Mouse (Mus musculus): ENCODE data around the gene Mndal. TPM values are rescaled to one million over a fixed set of nuclear protein-coding genes. Genes with fewer than 3 reads are reported as not detected.
"Not testable (repeated sequence)": the region's sequence is repeated elsewhere in the genome, so short reads cannot be mapped to it uniquely, and the experiment has no call there.

Mndal gene
- polyA plus RNA-seq, 1 experiment from 2014 or later = not detected

GRCm38 (mm10) chr1:173941522-173941921 lies 769 bp downstream of the Mndal start:
- 87% methylated on average over 2 of the region's 2 CpGs for WGBS
- H3K9me3 ChIP-seq = not testable (repeated sequence)

GRCm38 (mm10) chr1:173919279-173919678 lies 23.0 kb downstream of the Mndal start:
- not testable (repeated sequence) for H3K4me1 ChIP-seq; H3K36me3 ChIP-seq (replicated peaks); DNase-seq (ENCODE audit: low spot score); H3K4me3 ChIP-seq; H3K27ac ChIP-seq (replicated peaks); H3K9me3 ChIP-seq; H3K27me3 ChIP-seq (replicated peaks; ENCODE audit: low read depth, poor library complexity, severe bottlenecking)
- 60% methylated on average over 3 of the region's 3 CpGs for WGBS

More at GRCm38 (mm10) chr1:173941522-173941921, 769 bp downstream of the Mndal start:
- not testable (repeated sequence) for H3K27ac ChIP-seq (replicated peaks); H3K4me1 ChIP-seq; DNase-seq (ENCODE audit: low spot score); H3K36me3 ChIP-seq (replicated peaks); H3K27me3 ChIP-seq (replicated peaks; ENCODE audit: low read depth, poor library complexity, severe bottlenecking); H3K4me3 ChIP-seq

GRCm38 (mm10) chr1:173914559-173914958 lies 27.7 kb downstream of the Mndal start:
- Histone ChIP-seq H3K27ac (replicated peaks) (no peak overlapping the region), H3K9me3 (no peaks in the 10 kb centered on the region), H3K4me3 (no peak overlapping the region), H3K36me3 (replicated peaks) (no peaks in the 10 kb centered on the region), H3K4me1 (no peaks in the 10 kb centered on the region), H3K27me3 (replicated peaks; ENCODE audit: low read depth, poor library complexity, severe bottlenecking) (no peaks in the 10 kb centered on the region)
- no peak for DNase-seq (ENCODE audit: low spot score)
- 82% methylated on average over 2 of the region's 2 CpGs for WGBS

- not testable (repeated sequence) for H3K27me3 ChIP-seq (replicated peaks; ENCODE audit: low read depth, poor library complexity, severe bottlenecking); H3K4me3 ChIP-seq; DNase-seq (ENCODE audit: low spot score); H3K9me3 ChIP-seq; H3K36me3 ChIP-seq (replicated peaks); H3K4me1 ChIP-seq; H3K27ac ChIP-seq (replicated peaks)
These were observed 29.0 kb downstream of the Mndal start for GRCm38 (mm10) chr1:173913256-173913791.

- DNase-seq (ENCODE audit: low spot score); H3K27me3 ChIP-seq (replicated peaks; ENCODE audit: low read depth, poor library complexity, severe bottlenecking); H3K4me3 ChIP-seq; H3K4me1 ChIP-seq; H3K27ac ChIP-seq (replicated peaks); H3K36me3 ChIP-seq (replicated peaks); H3K9me3 ChIP-seq: not testable (repeated sequence)
- 88% methylated on average over 6 of the region's 6 CpGs for WGBS
These were observed 29.6 kb downstream of the Mndal start, which contains the start of gene Ifi211 for GRCm38 (mm10) chr1:173912548-173913255. Ifi211 (minus strand) TSS chr1:173913046.

- DNase-seq (ENCODE audit: low spot score) = no peak
- H3K4me3 ChIP-seq = no peak overlapping the region
- 84% methylated on average over 2 of the region's 2 CpGs for WGBS
These were observed 30.4 kb downstream of the Mndal start for GRCm38 (mm10) chr1:173911808-173912464.

GRCm38 (mm10) chr1:173908390-173908789 lies 33.9 kb downstream of the Mndal start:
- H3K27me3 ChIP-seq (replicated peaks; ENCODE audit: low read depth, poor library complexity, severe bottlenecking); H3K4me3 ChIP-seq; H3K9me3 ChIP-seq; DNase-seq (ENCODE audit: low spot score); H3K36me3 ChIP-seq (replicated peaks); H3K4me1 ChIP-seq; H3K27ac ChIP-seq (replicated peaks): not testable (repeated sequence)

More at GRCm38 (mm10) chr1:173911808-173912464, 30.4 kb downstream of the Mndal start:
- Histone ChIP-seq H3K4me1 (no peaks in the 10 kb centered on the region), H3K9me3 (no peaks in the 10 kb centered on the region), H3K36me3 (replicated peaks) (no peaks in the 10 kb centered on the region), H3K27me3 (replicated peaks; ENCODE audit: low read depth, poor library complexity, severe bottlenecking) (no peaks in the 10 kb centered on the region), H3K27ac (replicated peaks) (no peak overlapping the region)

GRCm38 (mm10) chr1:173905885-173906284 lies 36.4 kb downstream of the Mndal start:
- not testable (repeated sequence) for H3K27me3 ChIP-seq (replicated peaks; ENCODE audit: low read depth, poor library complexity, severe bottlenecking); H3K36me3 ChIP-seq (replicated peaks); H3K4me1 ChIP-seq; DNase-seq (ENCODE audit: low spot score); H3K27ac ChIP-seq (replicated peaks); H3K4me3 ChIP-seq; H3K9me3 ChIP-seq
- WGBS = 83% methylated on average over 4 of the region's 4 CpGs

GRCm38 (mm10) chr1:173889741-173890140 lies 52.5 kb downstream of the Mndal start:
- not testable (repeated sequence) for H3K9me3 ChIP-seq; H3K27ac ChIP-seq (replicated peaks); H3K36me3 ChIP-seq (replicated peaks); H3K4me1 ChIP-seq; H3K27me3 ChIP-seq (replicated peaks; ENCODE audit: low read depth, poor library complexity, severe bottlenecking); DNase-seq (ENCODE audit: low spot score); H3K4me3 ChIP-seq

GRCm38 (mm10) chr1:173887026-173887787 lies 55.1 kb downstream of the Mndal start:
- H3K36me3 ChIP-seq (replicated peaks); H3K4me1 ChIP-seq; DNase-seq (ENCODE audit: low spot score); H3K27me3 ChIP-seq (replicated peaks; ENCODE audit: low read depth, poor library complexity, severe bottlenecking); H3K27ac ChIP-seq (replicated peaks); H3K9me3 ChIP-seq; H3K4me3 ChIP-seq: not testable (repeated sequence)
- 89% methylated on average over 1 of the region's 2 CpGs for WGBS

GRCm38 (mm10) chr1:173880004-173880666 lies 62.2 kb downstream of the Mndal start:
- not testable (repeated sequence) for DNase-seq (ENCODE audit: low spot score); H3K36me3 ChIP-seq (replicated peaks); H3K4me1 ChIP-seq; H3K9me3 ChIP-seq; H3K4me3 ChIP-seq; H3K27ac ChIP-seq (replicated peaks); H3K27me3 ChIP-seq (replicated peaks; ENCODE audit: low read depth, poor library complexity, severe bottlenecking)
- WGBS = 75% methylated on average over 3 of the region's 3 CpGs

- not testable (repeated sequence) for H3K27me3 ChIP-seq (replicated peaks; ENCODE audit: low read depth, poor library complexity, severe bottlenecking); H3K36me3 ChIP-seq (replicated peaks); H3K4me1 ChIP-seq; H3K4me3 ChIP-seq; H3K9me3 ChIP-seq; DNase-seq (ENCODE audit: low spot score); H3K27ac ChIP-seq (replicated peaks)
- WGBS = 87% methylated on average over 5 of the region's 5 CpGs
These were observed 62.9 kb downstream of the Mndal start for GRCm38 (mm10) chr1:173879225-173879987.

All from embryonic facial prominence, embryonic 10.5 days (tissue).